Mouse (Mus musculus): ENCODE measurements around the gene Sgsh. TPM values are rescaled to one million over a fixed set of nuclear protein-coding genes. Genes with fewer than 3 reads are reported as not detected.

The Sgsh gene
- polyA plus RNA-seq, 1 experiment from 2014 or later: 7.5 TPM

GRCm38 (mm10) chr11:119307658-119307867 is 47.8 kb downstream of the Sgsh start, which contains the start of gene Card14:
Card14 (plus strand) TSS chr11:119307768.
- peaks cover 24% of the 10 kb centered on the region for H3K4me1 ChIP-seq (replicated peaks)
- no peaks in the 10 kb centered on the region for H3K9me3 ChIP-seq (replicated peaks)
- H3K9ac ChIP-seq: 0 out of 2 replicates have a peak within 1 kb of the TSS, but pooled peaks have one; percentile 24
- 52% methylated on average over 1 of the region's 1 CpGs for WGBS
- H3K4me2 ChIP-seq: peak within 1 kb of the TSS; percentile 29
- no peak within 1 kb of the TSS for H3K4me3 ChIP-seq
- H3K27me3 ChIP-seq (replicated peaks): peaks cover 40% of the 10 kb centered on the region
- ATAC-seq (ENCODE audit: insufficient number of reproducible peaks, low FRiP score): no peak
- H3K36me3 ChIP-seq: no peaks in the 10 kb centered on the region
- peak within 1 kb of the TSS; percentile 88 for H3K27ac ChIP-seq (ENCODE audit: poor library complexity, severe bottlenecking)

- H3K9ac ChIP-seq: 0 out of 2 replicates have a peak overlapping the region, but pooled peaks have one; percentile 24
- 48% methylated on average over 13 of the region's 13 CpGs for WGBS
- no peak overlapping the region for H3K4me3 ChIP-seq
Observed at GRCm38 (mm10) chr11:119306762-119307657, 48.3 kb downstream of the Sgsh start.

GRCm38 (mm10) chr11:119304904-119305712 is 50.2 kb downstream of the Sgsh start:
- Histone ChIP-seq H3K9ac (no peak overlapping the region), H3K4me3 (no peak overlapping the region), H3K27me3 (replicated peaks) (peaks cover 29% of the 10 kb centered on the region), H3K36me3 (no peaks in the 10 kb centered on the region), H3K9me3 (replicated peaks) (no peaks in the 10 kb centered on the region), H3K27ac (ENCODE audit: poor library complexity, severe bottlenecking) (peak overlapping the region; percentile 88; the same call in 1 of the 2 replicates), H3K4me1 (replicated peaks) (peaks cover 28% of the 10 kb centered on the region), H3K4me2 (no peak overlapping the region)
- WGBS: 41% methylated on average over 16 of the region's 16 CpGs
- ATAC-seq (ENCODE audit: insufficient number of reproducible peaks, low FRiP score): no peak

More at GRCm38 (mm10) chr11:119306762-119307657, 48.3 kb downstream of the Sgsh start:
- Histone ChIP-seq H3K27ac (ENCODE audit: poor library complexity, severe bottlenecking) (peak overlapping the region; percentile 88), H3K4me2 (peak overlapping the region; percentile 29; the same call in 1 of the 2 replicates), H3K36me3 (no peaks in the 10 kb centered on the region), H3K9me3 (replicated peaks) (no peaks in the 10 kb centered on the region), H3K27me3 (replicated peaks) (peaks cover 40% of the 10 kb centered on the region), H3K4me1 (replicated peaks) (peaks cover 24% of the 10 kb centered on the region)
- peak; percentile 22; the same call in 1 of the 2 replicates for ATAC-seq (ENCODE audit: insufficient number of reproducible peaks, low FRiP score)

- peaks cover 18% of the 10 kb centered on the region for H3K27me3 ChIP-seq (replicated peaks)
- no peak overlapping the region for H3K4me3 ChIP-seq
- peaks cover 22% of the 10 kb centered on the region for H3K4me1 ChIP-seq (replicated peaks)
- H3K27ac ChIP-seq (ENCODE audit: poor library complexity, severe bottlenecking): no peak overlapping the region
- peak overlapping the region; percentile 95; the same call in 1 of the 2 replicates for H3K4me2 ChIP-seq
- no peak for ATAC-seq (ENCODE audit: insufficient number of reproducible peaks, low FRiP score)
- H3K36me3 ChIP-seq: peaks cover 22% of the 10 kb centered on the region
- WGBS: 23% methylated on average over 2 of the region's 2 CpGs
- no peaks in the 10 kb centered on the region for H3K9me3 ChIP-seq (replicated peaks)
- no peak overlapping the region for H3K9ac ChIP-seq
Observed at GRCm38 (mm10) chr11:119300986-119301385, 54.4 kb downstream of the Sgsh start.

- H3K27ac ChIP-seq (ENCODE audit: poor library complexity, severe bottlenecking): peak overlapping the region; percentile 82
- no peaks in the 10 kb centered on the region for H3K9me3 ChIP-seq (replicated peaks)
- H3K4me3 ChIP-seq: peak overlapping the region; percentile 99
- H3K27me3 ChIP-seq (replicated peaks): peaks cover 18% of the 10 kb centered on the region
- 2% methylated on average over 31 of the region's 31 CpGs for WGBS
- H3K4me1 ChIP-seq (replicated peaks): peaks cover 17% of the 10 kb centered on the region
- no peak for ATAC-seq (ENCODE audit: insufficient number of reproducible peaks, low FRiP score)
- H3K9ac ChIP-seq: peak overlapping the region; percentile 98
- peaks cover 28% of the 10 kb centered on the region for H3K36me3 ChIP-seq
- peak overlapping the region; percentile 95 for H3K4me2 ChIP-seq
Observed at GRCm38 (mm10) chr11:119300246-119300935, 54.9 kb downstream of the Sgsh start.

GRCm38 (mm10) chr11:119299391-119300245 is 55.7 kb downstream of the Sgsh start, which contains the start of gene Eif4a3:
Eif4a3 (minus strand) TSS chr11:119300089.
- H3K27ac ChIP-seq (ENCODE audit: poor library complexity, severe bottlenecking): peak within 1 kb of the TSS; percentile 82
- H3K4me2 ChIP-seq: peak within 1 kb of the TSS; percentile 95
- peak within 1 kb of the TSS; percentile 98 for H3K9ac ChIP-seq
- peaks cover 17% of the 10 kb centered on the region for H3K4me1 ChIP-seq (replicated peaks)
- H3K27me3 ChIP-seq (replicated peaks): peaks cover 12% of the 10 kb centered on the region
- H3K36me3 ChIP-seq: peaks cover 36% of the 10 kb centered on the region
- under 1% methylated on average over 89 of the region's 89 CpGs for WGBS
- H3K4me3 ChIP-seq: peak within 1 kb of the TSS; percentile 99
- ATAC-seq (ENCODE audit: insufficient number of reproducible peaks, low FRiP score): peak; percentile 96
- no peaks in the 10 kb centered on the region for H3K9me3 ChIP-seq (replicated peaks)

GRCm38 (mm10) chr11:119298917-119299316 is 56.4 kb downstream of the Sgsh start:
- H3K4me1 ChIP-seq (replicated peaks): peaks cover 17% of the 10 kb centered on the region

GRCm38 (mm10) chr11:119297996-119298395 is 57.3 kb downstream of the Sgsh start:
- no peaks in the 10 kb centered on the region; the same call in 1 of the 2 replicates for H3K27me3 ChIP-seq (replicated peaks)
- no peak overlapping the region for H3K27ac ChIP-seq (ENCODE audit: poor library complexity, severe bottlenecking)
- no peak for ATAC-seq (ENCODE audit: insufficient number of reproducible peaks, low FRiP score)
- H3K9me3 ChIP-seq (replicated peaks): no peaks in the 10 kb centered on the region
- peak overlapping the region; percentile 99 for H3K4me3 ChIP-seq
- peak overlapping the region; percentile 95 for H3K4me2 ChIP-seq
- H3K4me1 ChIP-seq (replicated peaks): peaks cover 17% of the 10 kb centered on the region
- WGBS: 76% methylated on average over 6 of the region's 6 CpGs
- 0 out of 2 replicates have a peak overlapping the region, but pooled peaks have one; percentile 47 for H3K9ac ChIP-seq
- peaks cover 52% of the 10 kb centered on the region for H3K36me3 ChIP-seq

More at GRCm38 (mm10) chr11:119298917-119299316, 56.4 kb downstream of the Sgsh start:
- H3K27me3 ChIP-seq (replicated peaks): peaks cover 5% of the 10 kb centered on the region; the same call in 1 of the 2 replicates
- peak overlapping the region; percentile 99 for H3K4me3 ChIP-seq
- 16% methylated on average over 7 of the region's 7 CpGs for WGBS
- peak overlapping the region; percentile 95 for H3K4me2 ChIP-seq
- peak overlapping the region; percentile 82 for H3K27ac ChIP-seq (ENCODE audit: poor library complexity, severe bottlenecking)
- H3K36me3 ChIP-seq: peaks cover 43% of the 10 kb centered on the region
- no peak for ATAC-seq (ENCODE audit: insufficient number of reproducible peaks, low FRiP score)
- H3K9me3 ChIP-seq (replicated peaks): no peaks in the 10 kb centered on the region
- peak overlapping the region; percentile 98 for H3K9ac ChIP-seq
